Mouse (Mus musculus) hematopoietic multipotent progenitor cell, adult 10-12 weeks (in vitro differentiated cells): ENCODE measurements around the gene Nkx2-9. TPM values are rescaled to one million over a fixed set of nuclear protein-coding genes. Genes with fewer than 3 reads are reported as not detected.

ENCODE experiments used
- polyA plus RNA-seq: library from polyadenylated mRNA; stranded (reverse); fragments of >175 nt; gene quantifications from 2 replicates; pipeline ENCODE4 v1.2.3, GENCODE M21; 2012; ENCODE audit warnings: low replicate concordance

Nkx2-9 gene
- polyA plus RNA-seq, result not detected in 2 replicates

GRCm38 (mm10) chr12:56612761-56613437, at the start of gene Nkx2-9:
Gene Nkx2-9 (minus strand): TSS chr12:56613284.

Other genes with a start within 250 kb of the Nkx2-9 start
- gene Nkx2-1, start 76.4 kb downstream of the Nkx2-9 start, polyA plus RNA-seq, result not detected in 2 replicates
- gene Pax9, start 78.5 kb upstream of the Nkx2-9 start, polyA plus RNA-seq, result 0.02 and 0.15 TPM in 2 replicates